Mouse (Mus musculus) erythroid progenitor cell, adult 5-6 weeks (primary cell): ENCODE data around the gene Dlgap4. TPM values are rescaled to one million over a fixed set of nuclear protein-coding genes. Genes with fewer than 3 reads are reported as not detected.

Experiments used
- ATAC-seq: replicated peaks from 2 replicates; pipeline ENCODE4 v1.8.0; 2016; ENCODE audit warnings: moderate number of reproducible peaks, mild to moderate bottlenecking, moderate TSS enrichment, inconsistent platforms; ENCODE audit not compliant: poor library complexity, low FRiP score, severe bottlenecking
- total RNA-seq, 2 experiments: library from RNA; stranded (forward) in 1 of 2; stranded (reverse) in 1 of 2; fragments of 150-400 nt in 1 of 2; fragments of 186-747, 209-891 nt in 1 of 2; gene quantifications; 2 replicates each; pipeline versions ENCODE4 v1.2.3 to v1.2.4; 2015 to 2017; ENCODE audit warnings: low replicate concordance in 2 of 2

Dlgap4 gene
- total RNA-seq, 2 experiments from 2014 or later, result 3.0 to 8.0 TPM

GRCm38 (mm10) chr2:156765593-156765992 is 152.1 kb downstream of the Dlgap4 start:
- no peak for ATAC-seq

DNA sequence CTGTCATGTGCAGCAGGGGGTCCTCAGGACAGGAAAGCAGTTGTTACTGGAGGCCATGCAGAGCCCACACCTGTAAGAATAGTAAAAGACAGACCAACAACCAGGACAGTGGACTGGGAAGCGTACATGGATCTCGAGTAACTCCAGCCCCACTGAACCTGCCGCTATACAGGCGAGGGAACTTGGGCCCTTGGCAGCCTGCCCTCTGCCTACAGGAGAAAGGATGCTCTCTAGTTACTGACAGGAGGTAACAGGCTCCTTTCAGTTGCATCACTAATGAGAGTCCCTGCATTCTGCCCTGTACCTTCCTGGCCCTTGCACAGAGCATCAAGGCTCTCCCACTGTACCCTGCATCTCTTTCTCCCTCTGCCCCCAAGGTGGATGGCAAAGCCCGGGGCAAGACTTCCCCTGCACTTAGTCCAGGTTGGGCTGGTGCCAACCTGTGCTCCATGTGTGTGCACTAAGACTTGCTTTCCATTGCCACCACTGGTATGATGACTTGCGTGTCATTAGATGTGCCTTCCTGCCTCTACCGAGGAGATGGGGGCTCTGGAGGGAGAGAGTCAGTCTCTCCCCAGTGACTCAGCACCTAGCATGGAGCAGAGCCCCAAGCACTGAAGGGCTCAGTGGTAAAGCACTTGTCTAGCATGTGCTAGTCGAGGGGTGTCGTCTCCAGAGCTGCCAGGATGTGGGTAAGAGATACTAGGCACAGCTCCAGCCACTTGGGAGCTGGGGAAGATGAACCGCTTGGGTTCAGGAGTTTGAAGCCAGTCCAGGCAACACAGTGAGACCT is 152.9 kb downstream of the Dlgap4 start:
- no peak for ATAC-seq

DNA sequence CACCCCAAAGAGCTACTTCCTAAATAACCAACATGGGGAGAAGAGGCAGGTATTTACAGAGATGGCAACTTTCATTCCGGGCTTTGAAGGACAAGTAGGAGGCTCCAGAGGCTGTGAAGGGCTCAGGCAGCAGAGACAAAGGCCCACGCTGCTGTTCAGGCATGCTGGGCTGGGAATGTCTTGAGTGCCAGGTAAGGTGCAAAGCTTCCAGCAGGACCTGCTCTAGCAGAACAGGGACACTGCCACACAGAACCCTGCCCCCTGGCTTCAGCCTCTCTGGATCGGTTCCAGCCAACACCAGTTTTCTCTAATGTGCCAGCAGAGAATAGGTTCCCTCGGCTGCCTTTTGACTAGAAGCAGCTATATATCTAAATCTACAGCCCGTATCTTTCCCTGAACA is 153.6 kb downstream of the Dlgap4 start:
- no peak for ATAC-seq

- ATAC-seq, result no peak
These were observed 155.8 kb downstream of the Dlgap4 start for GRCm38 (mm10) chr2:156769274-156769673.

GRCm38 (mm10) chr2:156773470-156773869 is 160.0 kb downstream of the Dlgap4 start:
- ATAC-seq, result no peak

DNA sequence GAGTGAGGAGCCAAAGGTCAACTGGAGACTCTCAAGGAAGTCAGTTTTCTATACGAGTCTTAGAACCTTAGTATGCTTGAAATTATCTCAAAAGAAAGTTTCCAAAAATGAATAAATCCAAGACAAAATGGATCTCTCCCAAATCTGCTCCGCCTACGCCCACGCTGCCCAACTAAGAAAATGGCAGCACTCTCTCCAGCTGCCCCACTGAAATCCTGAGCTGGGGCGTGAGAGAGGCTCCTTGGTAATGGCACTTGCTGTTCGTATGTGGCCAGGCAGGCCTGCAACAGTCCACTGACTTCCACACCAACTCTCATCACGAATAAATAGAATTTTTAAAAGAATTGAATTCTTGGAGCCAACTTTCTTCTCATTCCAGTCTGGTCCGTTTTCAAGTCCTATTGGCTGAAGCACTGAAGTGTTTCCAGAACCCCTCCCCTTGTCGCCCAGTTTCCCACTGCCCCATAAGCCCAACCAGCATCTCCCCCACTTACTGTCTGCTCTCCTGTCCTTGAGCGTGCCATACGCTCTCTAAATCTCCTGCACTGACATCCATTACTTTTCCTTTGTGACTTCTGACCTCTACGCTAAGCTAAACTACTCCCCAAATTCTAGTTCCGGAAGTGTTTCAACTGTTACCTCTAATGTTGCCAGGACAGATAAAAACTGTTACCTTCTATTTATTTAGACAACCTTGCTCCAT is 160.7 kb downstream of the Dlgap4 start:
- ATAC-seq, result no peak

- no peak for ATAC-seq
These were observed 161.4 kb downstream of the Dlgap4 start, which contains the start of gene Myl9 for GRCm38 (mm10) chr2:156774738-156775454. Gene Myl9, plus strand, starts transcription at chr2:156775420.

GRCm38 (mm10) chr2:156775455-156776435 is 162.2 kb downstream of the Dlgap4 start:
- no peak for ATAC-seq

- no peak for ATAC-seq
These were observed 163.4 kb downstream of the Dlgap4 start for GRCm38 (mm10) chr2:156776907-156777306.

DNA sequence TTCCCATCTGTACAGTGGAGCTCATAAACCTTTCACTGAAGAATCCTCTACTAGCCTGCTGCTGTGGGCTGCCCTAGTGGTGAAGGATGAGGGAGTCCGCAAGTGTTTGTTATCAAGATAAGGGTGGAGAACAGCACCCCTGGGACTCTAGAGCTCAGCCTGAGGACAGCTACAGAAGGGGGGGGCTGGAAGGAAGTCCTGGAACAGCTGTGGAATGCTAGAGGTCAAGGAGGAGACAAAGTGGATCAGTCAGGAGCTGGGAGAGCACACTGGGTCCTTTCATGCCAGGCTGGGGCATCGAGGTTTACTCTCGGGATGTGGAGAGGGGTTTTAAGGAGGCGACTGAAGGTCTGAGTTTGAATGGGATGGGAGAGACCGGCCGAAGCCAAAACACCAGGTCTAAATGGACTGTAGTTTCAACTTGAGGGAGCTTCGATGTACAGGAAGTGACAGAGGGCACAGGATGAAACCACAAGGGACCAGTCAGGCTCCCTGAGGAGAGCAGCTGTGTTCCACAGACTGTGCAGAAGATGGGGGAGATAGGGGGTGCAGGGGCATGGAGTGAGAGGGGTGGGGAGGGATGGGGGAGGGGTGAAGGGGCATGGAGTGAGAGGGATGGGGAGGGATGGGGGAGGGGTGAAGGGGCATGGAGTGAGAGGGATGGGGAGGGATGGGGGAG is 164.0 kb downstream of the Dlgap4 start:
- no peak for ATAC-seq

DNA sequence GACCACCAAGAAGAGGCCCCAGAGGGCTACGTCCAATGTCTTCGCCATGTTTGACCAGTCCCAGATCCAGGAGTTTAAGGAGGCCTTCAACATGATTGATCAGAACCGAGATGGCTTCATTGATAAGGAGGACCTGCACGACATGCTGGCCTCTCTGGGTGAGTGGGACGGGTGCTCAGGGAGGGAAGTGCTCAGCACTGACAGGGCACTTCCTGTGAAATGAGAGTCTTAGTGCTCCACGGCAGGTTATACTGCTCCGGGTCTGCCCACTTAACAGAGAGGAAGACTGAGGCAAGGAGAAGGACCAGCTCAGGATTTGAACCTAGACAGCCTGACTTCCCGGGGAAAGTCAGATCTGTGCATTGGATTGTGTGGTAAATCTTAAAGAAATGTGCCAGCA is 165.1 kb downstream of the Dlgap4 start:
- ATAC-seq, result no peak

DNA sequence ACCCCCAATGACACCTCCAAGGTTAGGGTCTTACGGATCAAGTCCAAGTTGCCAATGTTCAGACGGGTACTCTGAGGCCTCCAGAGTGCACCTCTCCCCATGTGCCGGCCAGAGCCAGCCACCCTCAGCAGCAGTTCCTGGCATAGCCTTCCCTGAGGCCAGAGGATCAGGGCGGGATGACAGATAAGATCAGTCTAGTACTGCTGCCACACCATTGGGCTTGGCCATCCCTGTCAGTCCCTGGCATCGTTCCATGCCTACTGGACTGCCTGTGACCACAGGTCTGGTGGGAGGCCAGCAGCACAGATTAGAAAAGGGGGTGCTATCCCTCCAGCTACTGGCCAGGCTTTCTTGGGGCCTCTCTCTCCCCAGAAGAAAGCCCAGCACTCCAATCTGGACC is 165.5 kb downstream of the Dlgap4 start:
- ATAC-seq, result no peak

- ATAC-seq, result no peak
These were observed 166.0 kb downstream of the Dlgap4 start for GRCm38 (mm10) chr2:156779488-156779887.

DNA sequence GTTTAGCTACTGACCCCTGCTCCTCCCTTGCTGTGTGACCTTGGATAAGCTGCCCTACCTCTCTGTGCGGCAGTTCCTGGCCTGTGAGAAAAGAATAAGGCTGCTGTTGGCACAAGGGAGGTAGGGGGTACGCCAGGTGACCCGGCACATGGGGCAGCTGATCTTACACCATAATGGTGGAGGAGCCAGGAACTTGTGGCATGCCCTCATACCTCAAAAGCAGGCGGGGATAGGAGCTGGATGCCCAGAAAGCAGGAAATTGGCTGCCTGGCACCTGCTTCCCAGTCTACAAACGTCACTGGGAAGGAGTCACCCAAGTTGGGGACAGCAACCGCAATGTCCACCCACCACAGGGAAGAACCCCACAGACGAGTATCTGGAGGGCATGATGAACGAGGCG is 166.6 kb downstream of the Dlgap4 start:
- ATAC-seq, result no peak

DNA sequence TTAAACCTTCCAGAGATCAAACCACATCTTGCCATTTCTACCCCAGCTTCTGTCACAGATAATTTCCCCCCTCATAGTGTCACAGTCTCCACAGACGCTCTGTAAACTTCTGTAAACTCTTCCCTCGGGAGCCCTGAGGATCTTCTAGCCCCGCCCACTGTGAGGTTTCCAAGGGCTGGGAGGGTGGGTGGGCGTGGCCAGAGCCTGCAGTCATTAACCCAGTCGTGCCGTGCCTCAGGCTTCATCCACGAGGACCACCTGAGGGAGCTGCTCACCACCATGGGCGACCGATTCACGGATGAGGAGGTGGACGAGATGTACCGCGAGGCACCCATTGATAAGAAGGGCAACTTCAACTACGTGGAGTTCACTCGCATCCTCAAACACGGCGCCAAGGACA is 167.2 kb downstream of the Dlgap4 start:
- no peak for ATAC-seq

DNA sequence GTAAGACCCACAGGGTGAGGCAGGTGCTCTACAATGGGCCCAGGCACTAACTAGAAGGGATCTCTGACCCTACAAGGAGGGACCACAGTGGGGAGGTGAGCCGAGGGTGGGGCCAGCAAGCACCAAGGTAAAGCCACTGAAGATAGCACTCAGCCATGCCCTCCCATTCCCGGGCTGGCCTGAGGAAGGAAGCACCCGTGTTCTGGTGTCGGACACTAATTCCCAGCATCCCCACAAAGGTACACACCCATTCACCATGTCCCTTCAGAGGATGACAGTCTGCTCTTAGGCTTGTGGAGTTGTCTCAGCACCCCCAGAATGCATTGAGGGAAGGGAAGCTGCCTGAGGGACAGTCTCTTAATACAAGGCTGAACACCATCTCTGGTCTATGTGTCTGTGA is 167.8 kb downstream of the Dlgap4 start:
- ATAC-seq, result no peak

DNA sequence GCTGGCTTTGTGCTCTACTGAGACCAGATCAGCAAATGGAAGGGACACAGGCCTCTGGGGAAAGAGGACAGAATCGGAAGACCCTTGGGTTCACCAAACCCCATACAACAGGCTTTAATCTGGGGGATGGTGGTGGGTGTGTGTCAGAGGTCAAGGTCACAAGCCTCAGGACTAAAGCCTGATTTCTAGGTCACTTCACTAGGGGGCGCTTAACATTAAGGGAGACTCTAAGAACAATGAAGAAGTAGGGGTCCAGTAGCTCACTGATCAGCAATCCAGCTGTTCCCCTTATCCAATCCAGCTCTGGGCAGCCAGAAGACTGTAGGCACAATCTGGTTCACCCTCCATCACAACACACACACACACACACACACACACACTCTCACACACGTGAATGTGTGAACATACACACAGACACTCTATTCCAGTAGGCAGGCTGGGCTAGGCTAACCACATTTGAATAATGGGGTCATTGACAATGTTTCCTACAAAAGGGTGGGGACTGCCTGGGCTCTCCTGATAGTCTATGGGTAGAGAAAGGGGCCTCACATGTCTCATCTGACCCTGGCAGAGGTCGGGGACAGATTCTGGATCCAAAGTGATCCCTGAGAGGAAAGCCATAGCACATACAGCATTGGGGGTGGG is 168.5 kb downstream of the Dlgap4 start:
- no peak for ATAC-seq
